Mouse (Mus musculus): ENCODE results near the gene Sorl1.

Sorl1 gene

GRCm38 (mm10) chr9:42156566-42156965, 32.5 kb upstream of the Sorl1 start:
- Histone ChIP-seq H3K9me3 (ENCODE audit: low read length) (no peaks in the 10 kb centered on the region), H3K4me3 (replicated peaks; ENCODE audit: low read length) (0 out of 2 replicates have a peak overlapping the region, but pooled peaks have one; percentile 4), H3K4me1 (replicated peaks; ENCODE audit: low read depth, low read length) (peaks cover 7% of the 10 kb centered on the region), H3K36me3 (ENCODE audit: insufficient read depth, low read length) (no peaks in the 10 kb centered on the region), H3K27me3 (ENCODE audit: insufficient read depth, low read length) (no peaks in the 10 kb centered on the region)
- no peak for TF ChIP-seq POU5F1 (IDR thresholded peaks at IDR 0.05; ENCODE audit: borderline replicate concordance, low read length)
- TF ChIP-seq CTCF (conservative IDR thresholded peaks at IDR 0.05; ENCODE audit: low read length): no peak
- no peak for TF ChIP-seq NANOG (IDR thresholded peaks at IDR 0.05; ENCODE audit: borderline replicate concordance, low read length)

GRCm38 (mm10) chr9:42154682-42155081, 30.6 kb upstream of the Sorl1 start:
- no peak for TF ChIP-seq POU5F1 (IDR thresholded peaks at IDR 0.05; ENCODE audit: borderline replicate concordance, low read length)
- no peak for TF ChIP-seq CTCF (conservative IDR thresholded peaks at IDR 0.05; ENCODE audit: low read length)
- no peak for TF ChIP-seq NANOG (IDR thresholded peaks at IDR 0.05; ENCODE audit: borderline replicate concordance, low read length)
- Histone ChIP-seq H3K4me3 (replicated peaks; ENCODE audit: low read length) (no peak overlapping the region), H3K4me1 (replicated peaks; ENCODE audit: low read depth, low read length) (peaks cover 7% of the 10 kb centered on the region), H3K36me3 (ENCODE audit: insufficient read depth, low read length) (no peaks in the 10 kb centered on the region), H3K27me3 (ENCODE audit: insufficient read depth, low read length) (no peaks in the 10 kb centered on the region), H3K9me3 (ENCODE audit: low read length) (no peaks in the 10 kb centered on the region)

- Histone ChIP-seq H3K4me1 (replicated peaks; ENCODE audit: low read depth, low read length) (no peaks in the 10 kb centered on the region), H3K36me3 (ENCODE audit: insufficient read depth, low read length) (no peaks in the 10 kb centered on the region), H3K27me3 (ENCODE audit: insufficient read depth, low read length) (no peaks in the 10 kb centered on the region), H3K9me3 (ENCODE audit: low read length) (no peaks in the 10 kb centered on the region), H3K4me3 (replicated peaks; ENCODE audit: low read length) (no peak overlapping the region)
- TF ChIP-seq POU5F1 (IDR thresholded peaks at IDR 0.05; ENCODE audit: borderline replicate concordance, low read length): no peak
- no peak for TF ChIP-seq NANOG (IDR thresholded peaks at IDR 0.05; ENCODE audit: borderline replicate concordance, low read length)
- TF ChIP-seq CTCF (conservative IDR thresholded peaks at IDR 0.05; ENCODE audit: low read length): no peak
Measured at GRCm38 (mm10) chr9:42148816-42149215, 24.7 kb upstream of the Sorl1 start.

GRCm38 (mm10) chr9:42148036-42148435, 23.9 kb upstream of the Sorl1 start:
- Histone ChIP-seq H3K4me3 (replicated peaks; ENCODE audit: low read length) (no peak overlapping the region), H3K27me3 (ENCODE audit: insufficient read depth, low read length) (no peaks in the 10 kb centered on the region), H3K4me1 (replicated peaks; ENCODE audit: low read depth, low read length) (no peaks in the 10 kb centered on the region), H3K9me3 (ENCODE audit: low read length) (no peaks in the 10 kb centered on the region), H3K36me3 (ENCODE audit: insufficient read depth, low read length) (no peaks in the 10 kb centered on the region)
- TF ChIP-seq CTCF (conservative IDR thresholded peaks at IDR 0.05; ENCODE audit: low read length): no peak
- no peak for TF ChIP-seq NANOG (IDR thresholded peaks at IDR 0.05; ENCODE audit: borderline replicate concordance, low read length)
- no peak for TF ChIP-seq POU5F1 (IDR thresholded peaks at IDR 0.05; ENCODE audit: borderline replicate concordance, low read length)

GRCm38 (mm10) chr9:42146463-42146862, 22.4 kb upstream of the Sorl1 start:
- H3K36me3 ChIP-seq (ENCODE audit: insufficient read depth, low read length): no peaks in the 10 kb centered on the region
- no peaks in the 10 kb centered on the region for H3K27me3 ChIP-seq (ENCODE audit: insufficient read depth, low read length)
- TF ChIP-seq POU5F1 (IDR thresholded peaks at IDR 0.05; ENCODE audit: borderline replicate concordance, low read length): no peak
- TF ChIP-seq NANOG (IDR thresholded peaks at IDR 0.05; ENCODE audit: borderline replicate concordance, low read length): no peak
- no peak for TF ChIP-seq CTCF (conservative IDR thresholded peaks at IDR 0.05; ENCODE audit: low read length)
- no peak overlapping the region for H3K4me3 ChIP-seq (replicated peaks; ENCODE audit: low read length)
- no peaks in the 10 kb centered on the region for H3K4me1 ChIP-seq (replicated peaks; ENCODE audit: low read depth, low read length)
- no peaks in the 10 kb centered on the region for H3K9me3 ChIP-seq (ENCODE audit: low read length)

- Histone ChIP-seq H3K4me3 (replicated peaks; ENCODE audit: low read length) (no peak overlapping the region), H3K36me3 (ENCODE audit: insufficient read depth, low read length) (no peaks in the 10 kb centered on the region), H3K9me3 (ENCODE audit: low read length) (no peaks in the 10 kb centered on the region), H3K27me3 (ENCODE audit: insufficient read depth, low read length) (no peaks in the 10 kb centered on the region), H3K4me1 (replicated peaks; ENCODE audit: low read depth, low read length) (no peaks in the 10 kb centered on the region)
- TF ChIP-seq POU5F1 (IDR thresholded peaks at IDR 0.05; ENCODE audit: borderline replicate concordance, low read length) (no peak), NANOG (IDR thresholded peaks at IDR 0.05; ENCODE audit: borderline replicate concordance, low read length) (no peak), CTCF (conservative IDR thresholded peaks at IDR 0.05; ENCODE audit: low read length) (no peak)
Measured at GRCm38 (mm10) chr9:42141549-42142210, 17.6 kb upstream of the Sorl1 start.

GRCm38 (mm10) chr9:42138248-42138858, 14.3 kb upstream of the Sorl1 start:
- Histone ChIP-seq H3K36me3 (ENCODE audit: insufficient read depth, low read length) (no peaks in the 10 kb centered on the region), H3K4me3 (replicated peaks; ENCODE audit: low read length) (no peak overlapping the region), H3K4me1 (replicated peaks; ENCODE audit: low read depth, low read length) (no peaks in the 10 kb centered on the region), H3K9me3 (ENCODE audit: low read length) (peaks cover 4% of the 10 kb centered on the region; the same call in 1 of the 2 replicates), H3K27me3 (ENCODE audit: insufficient read depth, low read length) (no peaks in the 10 kb centered on the region)
- TF ChIP-seq NANOG (IDR thresholded peaks at IDR 0.05; ENCODE audit: borderline replicate concordance, low read length) (no peak), POU5F1 (IDR thresholded peaks at IDR 0.05; ENCODE audit: borderline replicate concordance, low read length) (no peak), CTCF (conservative IDR thresholded peaks at IDR 0.05; ENCODE audit: low read length) (no peak)

GRCm38 (mm10) chr9:42137578-42137977, 13.5 kb upstream of the Sorl1 start:
- H3K4me3 ChIP-seq (replicated peaks; ENCODE audit: low read length): no peak overlapping the region
- no peaks in the 10 kb centered on the region for H3K4me1 ChIP-seq (replicated peaks; ENCODE audit: low read depth, low read length)
- H3K27me3 ChIP-seq (ENCODE audit: insufficient read depth, low read length): no peaks in the 10 kb centered on the region
- no peaks in the 10 kb centered on the region for H3K36me3 ChIP-seq (ENCODE audit: insufficient read depth, low read length)
- peaks cover 4% of the 10 kb centered on the region; the same call in 1 of the 2 replicates for H3K9me3 ChIP-seq (ENCODE audit: low read length)
- no peak for TF ChIP-seq NANOG (IDR thresholded peaks at IDR 0.05; ENCODE audit: borderline replicate concordance, low read length)
- TF ChIP-seq POU5F1 (IDR thresholded peaks at IDR 0.05; ENCODE audit: borderline replicate concordance, low read length): no peak
- no peak for TF ChIP-seq CTCF (conservative IDR thresholded peaks at IDR 0.05; ENCODE audit: low read length)
